Mouse (Mus musculus) lung, adult 2 months (tissue): Measurements from ENCODE around the gene Kantr.

ENCODE experiments used
- CTCF ChIP-seq: fragments of 200-500 bp; IDR thresholded peaks from 2 replicates; pipeline ENCODE4 v1.5.1; 2011; ENCODE audit warnings: mild to moderate bottlenecking, low read length, control low read depth; ENCODE audit not compliant: insufficient read depth
- POLR2A ChIP-seq: fragments of 200-500 bp; IDR thresholded peaks from 2 replicates; pipeline ENCODE4 v1.6.1; 2011; ENCODE audit warnings: low read depth, mild to moderate bottlenecking, control low read depth, low read length, borderline replicate concordance; ENCODE audit errors: extremely low read depth

DNA sequence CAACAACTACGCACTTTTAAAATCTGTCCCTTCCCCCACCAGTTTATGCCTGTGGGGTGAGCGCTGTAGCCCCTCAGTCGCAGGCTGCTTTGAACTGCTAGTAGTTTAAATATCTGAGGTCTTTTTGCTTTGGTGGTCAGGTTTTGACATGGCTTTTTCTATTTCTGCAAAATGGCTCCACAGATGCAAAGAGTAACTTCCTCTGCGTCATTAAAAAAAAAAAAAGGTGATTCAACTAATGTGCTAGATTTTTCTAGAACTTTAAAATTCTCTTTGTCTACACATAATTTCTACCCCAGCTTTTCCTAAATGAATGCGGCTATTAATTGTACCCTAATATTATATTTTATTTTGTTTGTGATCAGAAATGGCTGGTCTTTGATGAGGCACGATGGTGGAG lies 15.6 kb upstream of the Kantr start:
- TF ChIP-seq CTCF, result no peak
- no peak for TF ChIP-seq POLR2A
